Mouse (Mus musculus): ENCODE data around the gene Cd72.
"Not testable (repeated sequence)": the region's sequence is repeated elsewhere in the genome, so short reads cannot be mapped to it uniquely, and the experiment has no call there.

Cd72 gene

GRCm38 (mm10) chr4:43454041-43454836 is at the start of gene Cd72:
TSS of gene Cd72 (minus strand) at chr4:43454628.
- peak; percentile 72 for ATAC-seq (ENCODE audit: low TSS enrichment)

- no peak for ATAC-seq (ENCODE audit: low TSS enrichment)
These were observed 49.1 kb upstream of the Cd72 start for GRCm38 (mm10) chr4:43503506-43503905.

- no peak for ATAC-seq (ENCODE audit: low TSS enrichment)
These were observed 48.6 kb upstream of the Cd72 start for GRCm38 (mm10) chr4:43503041-43503440.

DNA sequence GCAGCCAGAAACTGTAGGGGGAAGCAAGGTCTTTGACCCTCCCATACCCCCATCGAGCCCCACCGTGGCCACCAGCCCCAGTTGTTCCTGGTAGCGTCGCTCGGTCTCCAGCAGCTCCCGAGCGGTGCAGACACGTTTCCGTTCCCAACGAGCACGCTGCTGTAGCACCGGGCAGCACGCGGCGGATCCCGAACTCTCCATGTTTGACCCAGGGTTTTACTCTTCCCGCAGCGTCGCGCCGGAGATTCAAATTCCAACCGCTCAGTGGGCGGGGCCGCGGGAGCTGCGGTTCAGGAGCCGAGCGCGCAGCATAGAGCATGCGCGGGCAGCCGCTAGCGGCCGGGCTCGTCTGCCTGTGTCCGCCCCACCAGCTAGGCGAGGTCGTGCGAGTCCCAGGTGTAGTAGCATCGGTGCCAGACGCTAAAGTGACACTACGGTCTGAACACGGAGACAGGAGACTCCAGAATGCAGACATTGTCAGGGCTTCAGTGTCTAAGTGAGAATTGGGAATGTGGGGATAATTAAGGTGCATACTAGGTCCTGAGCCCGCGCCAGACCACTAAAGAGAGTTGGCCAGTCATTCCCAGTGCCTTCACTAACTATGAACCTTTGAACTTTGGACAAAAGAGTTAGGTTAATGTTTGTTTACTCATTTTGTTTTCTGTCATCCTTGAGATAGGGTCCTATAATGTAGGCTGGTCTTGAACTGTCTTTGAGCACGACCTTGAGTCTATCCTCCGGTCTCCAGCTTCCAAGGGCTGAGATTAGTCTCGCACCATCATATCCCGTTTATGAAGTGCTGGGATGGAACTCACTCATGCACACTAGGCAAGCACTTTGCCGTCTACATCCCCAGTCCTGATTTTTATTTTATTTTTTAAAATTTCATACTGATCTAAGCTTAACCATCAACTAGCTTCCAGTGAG is 45.2 kb upstream of the Cd72 start, which contains the start of gene Arhgef39:
Arhgef39 (minus strand) TSS at position 289 of the 927 bp plus-strand sequence.
- ATAC-seq (ENCODE audit: low TSS enrichment) = peak; percentile 83

DNA sequence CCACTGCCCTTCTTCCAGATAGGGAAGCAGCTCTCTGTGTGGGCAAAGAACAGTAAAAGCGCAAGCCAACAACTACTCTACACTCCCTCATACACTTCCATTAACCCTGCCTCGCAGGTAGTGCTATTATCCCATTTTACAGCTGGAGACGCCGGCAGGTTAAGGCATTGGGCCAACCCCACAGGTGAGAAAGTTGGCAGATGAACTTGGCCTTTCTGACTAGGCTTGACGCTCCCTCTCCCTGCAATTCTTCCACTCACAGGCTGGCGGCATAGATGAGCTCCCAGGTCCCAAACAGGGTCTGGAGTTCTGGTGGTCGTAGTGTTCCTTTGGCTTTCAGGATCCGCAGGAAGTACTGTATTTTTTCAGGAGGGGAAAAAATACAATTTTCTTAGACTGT is 44.6 kb upstream of the Cd72 start:
- ATAC-seq (ENCODE audit: low TSS enrichment) = no peak

- no peak for ATAC-seq (ENCODE audit: low TSS enrichment)
These were observed 43.5 kb upstream of the Cd72 start for GRCm38 (mm10) chr4:43497946-43498345.

DNA sequence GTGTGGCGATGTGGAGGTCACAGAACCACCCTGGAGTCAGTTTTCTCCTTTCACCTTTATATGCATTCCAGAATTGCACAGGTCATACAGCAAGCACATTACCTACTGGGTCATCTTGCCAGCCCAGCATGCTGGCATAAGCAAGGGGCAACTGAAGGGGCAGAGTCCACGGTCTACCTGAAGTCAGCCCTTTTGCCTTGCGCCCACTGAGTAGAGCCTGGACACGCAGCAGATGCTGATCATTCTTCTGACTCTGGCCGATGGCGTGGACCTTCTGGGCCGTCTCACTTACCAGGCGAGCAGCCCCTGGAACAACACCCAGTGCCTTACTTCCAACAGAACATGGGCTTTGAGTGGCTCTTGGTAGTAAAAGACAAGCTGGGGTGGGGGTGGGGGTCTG is 43.0 kb upstream of the Cd72 start:
- ATAC-seq (ENCODE audit: low TSS enrichment) = no peak

GRCm38 (mm10) chr4:43496587-43496986 is 42.2 kb upstream of the Cd72 start:
- ATAC-seq (ENCODE audit: low TSS enrichment) = no peak

GRCm38 (mm10) chr4:43493846-43494240 is 39.4 kb upstream of the Cd72 start:
- no peak for ATAC-seq (ENCODE audit: low TSS enrichment)

DNA sequence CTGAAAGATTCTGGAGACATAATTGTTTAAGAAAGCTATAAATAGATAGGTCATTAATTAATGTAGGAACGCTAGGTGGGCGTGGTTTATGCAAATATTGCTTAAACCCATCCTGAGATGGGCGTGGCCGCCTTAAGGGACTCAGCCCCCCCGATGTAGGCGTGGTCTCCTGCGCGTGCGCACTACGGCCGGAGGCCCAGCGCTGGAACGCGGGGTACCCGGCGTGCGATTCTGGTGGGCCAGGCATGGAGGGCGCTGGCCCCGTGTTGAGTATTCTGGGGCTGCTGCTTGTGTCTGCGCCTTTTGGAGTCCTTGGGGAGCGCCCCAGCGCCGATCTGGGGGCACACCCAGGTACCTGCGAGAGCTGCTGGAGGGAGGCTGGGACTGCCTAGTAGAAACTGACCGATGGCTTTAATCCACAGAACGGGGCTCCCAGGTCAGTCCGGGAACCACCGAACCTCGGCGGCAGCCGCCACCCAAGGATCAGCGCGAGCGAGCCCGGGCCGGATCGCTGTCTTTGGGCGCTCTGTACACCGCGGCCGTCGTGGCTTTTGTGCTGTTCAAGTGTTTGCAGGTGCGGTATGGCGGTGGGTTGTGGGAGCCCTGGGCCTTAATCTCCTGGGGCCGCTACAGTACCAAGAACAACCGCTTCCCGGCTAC is 38.9 kb upstream of the Cd72 start:
- peak; percentile 79 for ATAC-seq (ENCODE audit: low TSS enrichment)

- ATAC-seq (ENCODE audit: low TSS enrichment) = peak; percentile 97
These were observed 38.4 kb upstream of the Cd72 start, which contains the start of gene Ccdc107 for GRCm38 (mm10) chr4:43492821-43493185. TSS of gene Ccdc107 (plus strand) at chr4:43492900.

DNA sequence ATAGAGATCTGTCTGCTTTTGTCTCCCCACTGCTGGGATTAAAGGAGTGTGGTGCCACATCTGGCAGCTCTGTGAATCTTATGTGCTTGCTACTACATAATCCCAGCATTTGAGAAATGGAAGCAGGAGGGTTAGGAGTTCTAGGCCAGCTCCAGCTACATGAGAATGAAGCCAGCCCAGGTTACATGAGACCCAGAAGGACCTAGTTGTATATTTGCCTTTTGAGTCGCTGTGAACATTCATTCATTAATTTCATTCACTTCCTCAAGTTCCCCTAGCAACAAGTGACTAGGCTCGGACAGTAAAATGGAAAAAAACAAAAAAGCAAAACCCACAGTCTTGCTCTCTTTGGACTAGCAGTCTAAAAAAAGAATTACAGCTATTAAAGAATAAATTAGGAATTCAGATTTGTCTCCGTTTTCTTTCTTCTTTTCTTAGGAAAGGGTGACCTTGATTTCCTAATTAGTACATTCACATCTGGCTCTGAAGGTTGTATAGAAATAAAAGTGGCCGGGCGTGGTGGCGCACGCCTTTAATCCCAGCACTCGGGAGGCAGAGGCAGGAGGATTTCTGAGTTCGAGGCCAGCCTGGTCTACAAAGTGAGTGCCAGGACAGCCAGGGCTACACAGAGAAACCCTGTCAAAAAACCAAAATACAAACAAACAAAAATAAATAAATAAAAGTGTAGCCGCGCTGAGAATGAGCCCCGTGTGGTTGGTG is 37.8 kb upstream of the Cd72 start:
- no peak for ATAC-seq (ENCODE audit: low TSS enrichment)

DNA sequence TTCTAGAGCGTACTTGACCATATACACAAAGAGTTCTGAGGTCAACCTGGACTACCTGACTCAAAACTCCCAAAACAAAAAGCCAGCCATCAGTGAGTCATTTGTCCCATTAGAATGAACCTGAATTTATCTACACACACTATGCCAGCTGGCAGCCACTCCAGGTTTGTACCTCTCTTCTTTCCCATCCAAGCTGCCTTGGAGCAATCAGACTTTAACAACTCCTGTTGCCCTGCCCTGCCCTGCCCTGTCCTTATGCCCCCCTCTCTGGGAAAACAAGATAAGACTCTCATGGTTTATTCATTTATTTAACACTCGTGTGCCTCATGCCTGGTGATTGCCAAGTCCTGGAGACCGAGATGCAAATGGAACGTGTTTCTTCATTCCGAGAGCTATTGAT is 36.4 kb upstream of the Cd72 start:
- ATAC-seq (ENCODE audit: low TSS enrichment) = no peak

GRCm38 (mm10) chr4:43489611-43490010 is 35.2 kb upstream of the Cd72 start:
- no peak for ATAC-seq (ENCODE audit: low TSS enrichment)

- ATAC-seq (ENCODE audit: low TSS enrichment) = not testable (repeated sequence)
These were observed 31.2 kb upstream of the Cd72 start for GRCm38 (mm10) chr4:43485666-43486065.

DNA sequence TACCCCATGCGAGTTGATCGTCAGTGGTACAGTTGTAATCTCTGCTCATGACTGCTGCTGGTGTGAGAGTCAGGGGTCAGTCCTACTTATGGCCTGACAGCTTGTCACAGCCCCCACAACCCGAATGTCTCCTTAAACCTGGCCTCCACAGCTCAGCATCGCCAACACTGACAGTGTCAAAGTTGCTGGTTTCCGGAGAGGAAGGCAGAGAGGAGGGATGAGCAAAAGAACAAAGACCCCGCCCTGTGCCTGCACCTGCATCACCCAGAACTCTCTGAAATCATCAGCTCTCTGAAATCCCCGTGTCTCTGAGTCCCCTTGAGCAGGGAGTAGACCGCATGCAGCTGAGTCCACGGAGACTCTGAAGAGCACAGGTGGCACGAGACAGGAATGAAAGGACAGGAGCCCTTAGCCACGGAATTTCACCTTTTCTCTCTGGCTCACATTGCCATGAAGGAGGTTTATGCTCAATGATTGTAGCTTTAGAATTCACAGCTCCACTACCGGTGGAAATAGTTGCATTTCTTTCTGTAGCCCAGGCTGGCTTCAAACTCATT is 29.2 kb upstream of the Cd72 start, which contains the start of gene Sit1:
Sit1 (minus strand) TSS at position 200 of the 557 bp plus-strand sequence.
- no peak for ATAC-seq (ENCODE audit: low TSS enrichment)

GRCm38 (mm10) chr4:43482591-43482990 is 28.2 kb upstream of the Cd72 start:
- no peak for ATAC-seq (ENCODE audit: low TSS enrichment)

GRCm38 (mm10) chr4:43481894-43482456 is 27.5 kb upstream of the Cd72 start:
- no peak for ATAC-seq (ENCODE audit: low TSS enrichment)

DNA sequence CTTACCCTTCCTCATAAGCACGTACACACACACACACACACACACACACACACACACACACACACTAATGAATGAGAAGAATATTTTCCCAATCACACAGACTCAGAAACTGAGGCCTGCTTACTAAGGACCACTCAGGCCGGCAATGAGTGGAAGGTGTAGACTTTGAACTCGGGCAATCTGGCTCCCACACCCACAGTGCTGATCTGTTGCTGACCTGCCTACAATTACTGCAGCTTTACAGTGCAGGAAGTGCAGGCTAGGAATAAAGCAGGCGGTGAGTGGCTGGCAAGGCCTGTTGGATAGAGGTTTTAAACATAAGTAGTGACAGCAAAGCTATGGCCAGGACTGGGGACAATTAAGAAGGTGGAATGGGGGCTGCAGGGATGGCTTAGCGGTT is 26.6 kb upstream of the Cd72 start:
- ATAC-seq (ENCODE audit: low TSS enrichment) = no peak

- no peak for ATAC-seq (ENCODE audit: low TSS enrichment)
These were observed 24.7 kb upstream of the Cd72 start for GRCm38 (mm10) chr4:43478906-43479832.

Measured in frontal cortex, adult (tissue).